Mouse (Mus musculus) MEL (cell line): ENCODE measurements around the gene Kcnk1. TPM values are rescaled to one million over a fixed set of nuclear protein-coding genes. Genes with fewer than 3 reads are reported as not detected.

ENCODE experiments used
- DNase-seq: peaks from one replicate; pipeline ENCODE4 v3.0.0; 2011; ENCODE audit warnings: low read depth, low spot score
- H3K27ac ChIP-seq: 2 replicates; pipeline ENCODE4 v1.5.1; 2012; ENCODE audit warnings: low read depth, mild to moderate bottlenecking, control low read depth, low read length, moderate library complexity; ENCODE audit not compliant: control insufficient read depth
- H3K27me3 ChIP-seq, 2 experiments: fragments of 150-350 bp in 1 of 2; sonication (generic) in 1 of 2; 2 replicates each; pipeline ENCODE4 v1.6.1; 2012; ENCODE audit warnings: low read length in 2 of 2, mild to moderate bottlenecking in 2 of 2, improper control_type of control experiment in 1 of 2, moderate library complexity in 1 of 2; ENCODE audit not compliant: insufficient read depth in 2 of 2, control insufficient read depth in 1 of 2
- H3K36me3 ChIP-seq, 2 experiments: 2 replicates each; pipeline ENCODE4 v1.6.1; 2012 to 2014; ENCODE audit warnings: low read length in 2 of 2, improper control_type of control experiment in 1 of 2, inconsistent platforms in 1 of 2, mild to moderate bottlenecking in 1 of 2; ENCODE audit not compliant: insufficient read depth in 2 of 2, control insufficient read depth in 1 of 2
- H3K4me1 ChIP-seq, 2 experiments: fragments of 150-350 bp in 1 of 2; sonication (generic) in 1 of 2; 2 replicates each; pipeline ENCODE4 v1.6.1; 2012; ENCODE audit warnings: low read length in 2 of 2, improper control_type of control experiment in 1 of 2, mild to moderate bottlenecking in 1 of 2; ENCODE audit not compliant: insufficient read depth in 2 of 2, control insufficient read depth in 1 of 2
- H3K4me3 ChIP-seq, 2 experiments: fragments of 150-350 bp in 1 of 2; sonication (generic) in 1 of 2; 2 replicates each; pipeline ENCODE4 v1.5.1; 2012; ENCODE audit warnings: low read depth in 2 of 2, low read length in 2 of 2, mild to moderate bottlenecking in 2 of 2, moderate library complexity in 2 of 2, control low read depth in 1 of 2, improper control_type of control experiment in 1 of 2; ENCODE audit not compliant: control insufficient read depth in 1 of 2, insufficient read depth in 1 of 2
- H3K79me2 ChIP-seq: 2 replicates; pipeline ENCODE4 v1.6.1; 2012; ENCODE audit warnings: mild to moderate bottlenecking, low read length, moderate library complexity; ENCODE audit not compliant: control insufficient read depth, poor library complexity, insufficient read depth
- H3K9ac ChIP-seq: 2 replicates; pipeline ENCODE4 v1.6.1; 2012; ENCODE audit warnings: low read depth, mild to moderate bottlenecking, control low read depth, low read length, moderate library complexity; ENCODE audit not compliant: control insufficient read depth, poor library complexity, severe bottlenecking
- H3K9me3 ChIP-seq: fragments of 150-350 bp; sonication (generic); replicated peaks from 2 replicates; pipeline ENCODE4 v1.6.1; 2012; ENCODE audit warnings: mild to moderate bottlenecking, low read length, improper control_type of control experiment, moderate library complexity; ENCODE audit not compliant: insufficient read depth
- BHLHE40 ChIP-seq: IDR thresholded peaks from 2 replicates; pipeline ENCODE4 v1.6.1; 2012; ENCODE audit warnings: low read depth, mild to moderate bottlenecking, inconsistent platforms, low read length, improper control_type of control experiment, borderline replicate concordance
- CHD1 ChIP-seq: IDR thresholded peaks from 2 replicates; pipeline ENCODE4 v1.6.1; 2012; ENCODE audit warnings: low read depth, mild to moderate bottlenecking, inconsistent platforms, low read length, improper control_type of control experiment
- CHD2 ChIP-seq: IDR thresholded peaks from 2 replicates; pipeline ENCODE4 v1.6.1; 2011; ENCODE audit warnings: low read length, improper control_type of control experiment
- CTCF ChIP-seq, 3 experiments: IDR thresholded peaks in 2 of 3; conservative IDR thresholded peaks in 1 of 3; 2 replicates each; pipeline ENCODE4 v1.5.1; 2011 to 2012; ENCODE audit warnings: low read length in 3 of 3, low read depth in 2 of 3, mild to moderate bottlenecking in 2 of 3, improper control_type of control experiment in 1 of 3, inconsistent platforms in 1 of 3, mixed read lengths in 1 of 3, moderate library complexity in 1 of 3; ENCODE audit not compliant: control insufficient read depth in 1 of 3, insufficient read depth in 1 of 3, poor library complexity in 1 of 3, severe bottlenecking in 1 of 3
- ELF1 ChIP-seq: IDR thresholded peaks from 2 replicates; pipeline ENCODE4 v1.6.1; 2014; ENCODE audit warnings: low read depth, mild to moderate bottlenecking, inconsistent platforms, low read length, improper control_type of control experiment, moderate library complexity
- EP300 ChIP-seq, 2 experiments: IDR thresholded peaks; 2 replicates each; pipeline ENCODE4 v1.6.1; 2011; ENCODE audit warnings: improper control_type of control experiment in 2 of 2, low read length in 2 of 2, low read depth in 1 of 2, mild to moderate bottlenecking in 1 of 2
- GABPA ChIP-seq: IDR thresholded peaks from 2 replicates; pipeline ENCODE4 v1.6.1; 2012; ENCODE audit warnings: low read depth, mild to moderate bottlenecking, inconsistent platforms, low read length, improper control_type of control experiment, moderate library complexity
- GATA1 ChIP-seq: IDR thresholded peaks from 2 replicates; pipeline ENCODE4 v1.6.1; 2011; ENCODE audit warnings: low read depth, low read length, improper control_type of control experiment
- HCFC1 ChIP-seq: IDR thresholded peaks from 2 replicates; pipeline ENCODE4 v1.6.1; 2012; ENCODE audit warnings: low read depth, mild to moderate bottlenecking, inconsistent platforms, low read length, improper control_type of control experiment, moderate library complexity
- KAT2A ChIP-seq: conservative IDR thresholded peaks from 2 replicates; pipeline ENCODE4 v1.6.1; 2012; ENCODE audit warnings: low read depth, low read length, improper control_type of control experiment, inconsistent platforms
- MAFK ChIP-seq: IDR thresholded peaks from 2 replicates; pipeline ENCODE4 v1.6.1; 2011; ENCODE audit warnings: low read depth, mild to moderate bottlenecking, low read length, improper control_type of control experiment, borderline replicate concordance
- MAX ChIP-seq: IDR thresholded peaks from 2 replicates; pipeline ENCODE4 v1.6.1; 2011; ENCODE audit warnings: low read length, improper control_type of control experiment
- MYB ChIP-seq: IDR thresholded peaks from 2 replicates; pipeline ENCODE4 v1.6.1; 2011; ENCODE audit warnings: mild to moderate bottlenecking, low read depth, low read length, improper control_type of control experiment
- MYC ChIP-seq: IDR thresholded peaks from 2 replicates; pipeline ENCODE4 v1.6.1; 2011; ENCODE audit warnings: low read depth, mild to moderate bottlenecking, low read length, improper control_type of control experiment, moderate library complexity
- POLR2A ChIP-seq, 2 experiments: IDR thresholded peaks; 2 replicates each; pipeline ENCODE4 v1.6.1; 2011 to 2012; ENCODE audit warnings: low read length in 2 of 2, mild to moderate bottlenecking in 2 of 2, control low read depth in 1 of 2, improper control_type of control experiment in 1 of 2, low read depth in 1 of 2, moderate library complexity in 1 of 2; ENCODE audit not compliant: control insufficient read depth in 1 of 2, insufficient read depth in 1 of 2, poor library complexity in 1 of 2
- POLR2AphosphoS2 ChIP-seq: IDR thresholded peaks from 2 replicates; pipeline ENCODE4 v1.6.1; 2011; ENCODE audit warnings: low read length, improper control_type of control experiment
- RAD21 ChIP-seq: IDR thresholded peaks from 2 replicates; pipeline ENCODE4 v1.6.1; 2011; ENCODE audit warnings: mild to moderate bottlenecking, low read depth, low read length, improper control_type of control experiment
- RCOR1 ChIP-seq: IDR thresholded peaks from 2 replicates; pipeline ENCODE4 v1.6.1; 2012; ENCODE audit warnings: low read depth, mild to moderate bottlenecking, inconsistent platforms, low read length, improper control_type of control experiment
- SMC3 ChIP-seq: IDR thresholded peaks from 2 replicates; pipeline ENCODE4 v1.6.1; 2011; ENCODE audit warnings: low read depth, low read length, improper control_type of control experiment
- UBTF ChIP-seq: IDR thresholded peaks from 2 replicates; pipeline ENCODE4 v1.6.1; 2012; ENCODE audit warnings: low read depth, mild to moderate bottlenecking, inconsistent platforms, low read length, improper control_type of control experiment, moderate library complexity, borderline replicate concordance; ENCODE audit not compliant: insufficient read depth
- ZNF384 ChIP-seq: IDR thresholded peaks from 2 replicates; pipeline ENCODE4 v1.6.1; 2012; ENCODE audit warnings: low read depth, mild to moderate bottlenecking, inconsistent platforms, low read length, improper control_type of control experiment
- polyA plus RNA-seq, 2 experiments: library from polyadenylated mRNA; stranded (reverse) in 1 of 2; unstranded in 1 of 2; fragments of >175 nt in 1 of 2; fragments of >200 nt in 1 of 2; gene quantifications; 2 replicates each; pipeline versions ENCODE4 v1.2.1 to v1.2.4; 2012; ENCODE audit warnings: low replicate concordance in 2 of 2, low read depth in 1 of 2; ENCODE audit not compliant: insufficient read length in 2 of 2, insufficient read depth in 1 of 2, missing spikeins in 1 of 2
- total RNA-seq: library from RNA; depleted of rRNA; stranded (reverse); fragments of 300-350 nt; gene quantifications from 2 replicates; pipeline ENCODE4 v1.2.3, GENCODE M21; 2012

Kcnk1 gene
- total and polyA plus RNA-seq, 3 experiments, result not detected

GRCm38 (mm10) chr8:126004953-126005352, 10.0 kb downstream of the Kcnk1 start:
- H3K9me3 ChIP-seq, result no peaks in the 10 kb centered on the region
- no peak for TF ChIP-seq MAX
- TF ChIP-seq MYC, result no peak
- no peak for TF ChIP-seq MYB
- no peak for TF ChIP-seq ELF1
- no peak for TF ChIP-seq GABPA
- no peak for TF ChIP-seq BHLHE40
- TF ChIP-seq GATA1, result no peak
- no peak for TF ChIP-seq CHD1
- no peak for TF ChIP-seq SMC3
- TF ChIP-seq CTCF (IDR thresholded peaks at IDR 0.05 in 2 of 3, conservative IDR thresholded peaks at IDR 0.05 in 1 of 3; ENCODE audit: control insufficient read depth in 1 of 3, insufficient read depth in 1 of 3, low read depth in 2 of 3, low read length in 3 of 3, poor library complexity in 1 of 3, severe bottlenecking in 1 of 3), result no peak
- no peak for TF ChIP-seq KAT2A
- TF ChIP-seq RCOR1, result no peak
- no peaks in the 10 kb centered on the region for H3K27me3 ChIP-seq
- no peak overlapping the region for H3K27ac ChIP-seq
- H3K9ac ChIP-seq, result no peak overlapping the region
- no peak for DNase-seq
- H3K4me3 ChIP-seq, result no peak overlapping the region
- no peaks in the 10 kb centered on the region for H3K36me3 ChIP-seq
- no peaks in the 10 kb centered on the region for H3K79me2 ChIP-seq
- no peaks in the 10 kb centered on the region for H3K4me1 ChIP-seq

GRCm38 (mm10) chr8:126006310-126006990, 11.5 kb downstream of the Kcnk1 start:
- Histone ChIP-seq H3K27ac (no peak overlapping the region), H3K4me1 (no peaks in the 10 kb centered on the region), H3K27me3 (no peaks in the 10 kb centered on the region), H3K4me3 (no peak overlapping the region), H3K36me3 (no peaks in the 10 kb centered on the region), H3K79me2 (no peaks in the 10 kb centered on the region), H3K9me3 (no peaks in the 10 kb centered on the region), H3K9ac (no peak overlapping the region)
- TF ChIP-seq UBTF, result no peak
- no peak for TF ChIP-seq POLR2AphosphoS2
- TF ChIP-seq SMC3, result no peak
- no peak for TF ChIP-seq GABPA
- TF ChIP-seq RAD21, result no peak
- no peak for TF ChIP-seq MYB
- no peak for TF ChIP-seq ZNF384
- TF ChIP-seq MAFK, result no peak
- TF ChIP-seq HCFC1, result no peak
- TF ChIP-seq KAT2A, result no peak
- no peak for TF ChIP-seq CHD2
- no peak for TF ChIP-seq POLR2A (IDR thresholded peaks at IDR 0.05; ENCODE audit: control insufficient read depth in 1 of 2, insufficient read depth in 1 of 2, low read depth in 1 of 2, low read length in 2 of 2, poor library complexity in 1 of 2)
- TF ChIP-seq EP300 (IDR thresholded peaks at IDR 0.05; ENCODE audit: low read depth in 1 of 2, low read length in 2 of 2), result no peak
- no peak for TF ChIP-seq MYC
- no peak for DNase-seq
